Mouse (Mus musculus) lung, adult 2 months (tissue): ENCODE measurements around the gene Nat10.

Source experiments
- CTCF ChIP-seq: fragments of 200-500 bp; IDR thresholded peaks from 2 replicates; pipeline ENCODE4 v1.5.1; 2011; ENCODE audit warnings: mild to moderate bottlenecking, low read length, control low read depth; ENCODE audit not compliant: insufficient read depth
- POLR2A ChIP-seq: fragments of 200-500 bp; IDR thresholded peaks from 2 replicates; pipeline ENCODE4 v1.6.1; 2011; ENCODE audit warnings: low read depth, mild to moderate bottlenecking, control low read depth, low read length, borderline replicate concordance; ENCODE audit errors: extremely low read depth

DNA sequence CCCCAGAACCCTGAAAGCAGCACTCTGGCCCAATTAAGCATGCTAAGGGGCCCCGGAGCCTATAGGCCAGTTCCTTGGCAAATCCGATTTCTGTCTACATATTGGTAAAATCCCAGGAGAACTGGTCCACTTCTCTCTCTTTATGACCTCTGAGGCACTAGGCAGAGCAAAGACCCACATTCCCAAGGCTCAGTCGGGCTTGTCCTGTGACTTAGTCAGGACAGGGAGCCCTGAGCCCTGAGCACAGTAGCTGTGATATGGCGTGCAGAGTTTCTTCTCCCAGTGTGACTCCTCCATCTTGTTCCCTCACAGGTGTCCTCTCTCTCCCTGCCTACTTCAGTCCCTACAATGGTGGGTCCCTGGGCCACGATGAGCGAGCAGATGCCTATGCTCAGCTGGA, 82.6 kb downstream of the Nat10 start:
- no peak for TF ChIP-seq CTCF
- no peak for TF ChIP-seq POLR2A
